Mouse (Mus musculus) CH12.LX (cell line): ENCODE measurements around the gene Fes.

Experiments
- CTCF ChIP-seq, 2 experiments: IDR thresholded peaks in 1 of 2; conservative IDR thresholded peaks in 1 of 2; 2 replicates each; pipeline ENCODE4 v1.5.1; 2011 to 2012; ENCODE audit warnings: low read depth in 2 of 2, low read length in 2 of 2, improper control_type of control experiment in 1 of 2, inconsistent platforms in 1 of 2, mild to moderate bottlenecking in 1 of 2, moderate library complexity in 1 of 2
- ELF1 ChIP-seq: IDR thresholded peaks from 2 replicates; pipeline ENCODE4 v1.6.1; 2014; ENCODE audit warnings: low read depth, mild to moderate bottlenecking, inconsistent platforms, low read length, improper control_type of control experiment
- MAFK ChIP-seq: IDR thresholded peaks from 2 replicates; pipeline ENCODE4 v1.6.1; 2011; ENCODE audit warnings: low read length, improper control_type of control experiment; ENCODE audit not compliant: insufficient replicate concordance
- MYC ChIP-seq: IDR thresholded peaks from 2 replicates; pipeline ENCODE4 v1.6.1; 2011; ENCODE audit warnings: low read depth, mild to moderate bottlenecking, improper control_type of control experiment, low read length
- POLR2A ChIP-seq: IDR thresholded peaks from 2 replicates; pipeline ENCODE4 v1.6.1; 2011; ENCODE audit warnings: low read depth, mild to moderate bottlenecking, improper control_type of control experiment, low read length
- POLR2AphosphoS2 ChIP-seq: IDR thresholded peaks from 2 replicates; pipeline ENCODE4 v1.6.1; 2011; ENCODE audit warnings: low read depth, low read length, improper control_type of control experiment
- TBP ChIP-seq: conservative IDR thresholded peaks from 2 replicates; pipeline ENCODE4 v1.6.1; 2011; ENCODE audit warnings: low read depth, low read length, improper control_type of control experiment
- TCF12 ChIP-seq: IDR thresholded peaks from 2 replicates; pipeline ENCODE4 v1.6.1; 2014; ENCODE audit warnings: low read depth, mild to moderate bottlenecking, inconsistent platforms, low read length, improper control_type of control experiment
- ZC3H11A ChIP-seq: IDR thresholded peaks from 2 replicates; pipeline ENCODE4 v1.6.1; 2012; ENCODE audit warnings: low read depth, mild to moderate bottlenecking, inconsistent platforms, low read length, improper control_type of control experiment

DNA sequence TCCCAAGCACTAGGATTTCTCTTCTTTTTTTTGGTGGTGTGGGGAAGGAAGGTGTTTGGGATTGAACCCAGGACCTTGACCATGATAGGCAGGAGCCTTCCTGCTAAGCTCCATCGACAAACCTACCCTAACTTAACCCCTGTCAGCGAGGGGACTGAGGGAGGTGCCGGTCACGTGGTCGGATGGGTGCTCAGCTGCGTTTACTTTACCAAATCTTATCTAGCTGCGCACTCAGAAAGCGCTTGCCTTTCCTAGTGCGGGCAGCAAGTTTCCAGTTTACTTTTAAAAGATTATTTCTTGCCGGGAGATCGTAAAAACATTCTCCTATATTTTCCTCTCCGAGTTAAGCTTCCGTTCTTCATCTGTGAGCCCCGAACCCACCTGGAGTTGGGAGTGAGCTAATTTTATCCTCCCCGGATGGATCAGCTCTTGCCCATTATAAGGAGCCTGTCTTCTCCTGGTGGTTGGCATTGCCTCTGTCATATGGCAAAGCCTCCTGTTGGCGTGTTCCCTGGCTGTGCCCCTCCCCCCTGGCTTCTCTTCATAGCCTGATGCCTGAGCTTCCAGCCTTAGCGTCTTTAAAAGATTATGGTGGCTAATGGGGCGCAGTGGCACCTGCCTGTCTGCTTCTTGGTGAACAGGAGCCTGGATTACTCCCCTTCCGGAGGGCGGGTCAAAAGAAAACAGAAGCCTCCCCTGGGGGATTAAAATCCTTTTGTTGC, 35.2 kb upstream of the Fes start:
- TF ChIP-seq ZC3H11A: no peak
- no peak for TF ChIP-seq ELF1
- no peak for TF ChIP-seq POLR2AphosphoS2
- TF ChIP-seq MAFK: no peak
- TF ChIP-seq POLR2A: no peak
- no peak for TF ChIP-seq CTCF (conservative IDR thresholded peaks at IDR 0.05 in 1 of 2, IDR thresholded peaks at IDR 0.05 in 1 of 2; ENCODE audit: low read depth in 2 of 2, low read length in 2 of 2)
- no peak for TF ChIP-seq TCF12
- TF ChIP-seq TBP: no peak
- no peak for TF ChIP-seq MYC
